Mouse (Mus musculus) spleen, adult 18-20 months (tissue): ENCODE results near the gene Tbc1d17.

Source experiments
- DNase-seq, 2 experiments: peaks; one replicate each; pipeline ENCODE4 v3.0.0; 2022; ENCODE audit warnings: mixed read lengths in 2 of 2

Gene Tbc1d17

DNA sequence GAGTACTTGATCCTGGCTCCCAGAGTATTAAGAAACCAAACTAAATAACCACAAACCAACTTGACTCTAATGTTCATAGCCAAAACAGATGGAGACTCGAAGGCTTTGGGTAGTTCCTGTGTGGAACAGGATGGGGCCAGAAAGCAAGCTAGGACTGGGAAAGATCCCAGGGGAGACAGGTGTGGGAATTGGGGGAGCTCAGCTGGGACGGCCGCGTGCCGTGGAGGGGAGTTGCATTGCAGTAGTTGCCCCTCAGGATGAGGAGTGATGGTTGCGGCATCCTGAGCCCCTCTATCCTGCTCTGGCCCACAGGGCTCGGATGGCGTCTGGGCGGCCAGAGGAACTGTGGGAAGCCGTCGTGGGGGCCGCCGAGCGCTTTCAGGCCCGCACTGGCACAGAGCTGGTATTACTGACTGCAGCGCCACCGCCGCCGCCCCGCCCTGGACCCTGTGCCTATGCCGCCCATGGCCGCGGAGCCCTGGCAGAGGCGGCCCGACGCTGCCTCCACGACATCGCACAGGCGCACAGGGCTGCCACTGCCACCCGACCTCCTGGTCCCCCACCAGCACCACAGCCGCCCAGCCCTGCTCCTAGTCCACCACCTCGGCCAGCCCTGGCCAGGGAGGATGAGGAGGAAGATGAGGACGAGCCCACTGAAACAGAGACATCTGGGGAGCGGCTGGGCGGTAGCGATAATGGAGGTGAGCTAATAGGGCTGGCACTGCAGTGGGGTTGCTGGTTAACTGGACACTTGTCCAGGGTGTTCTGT lies 3.6 kb upstream of the Tbc1d17 start:
- DNase-seq = no peak

DNA sequence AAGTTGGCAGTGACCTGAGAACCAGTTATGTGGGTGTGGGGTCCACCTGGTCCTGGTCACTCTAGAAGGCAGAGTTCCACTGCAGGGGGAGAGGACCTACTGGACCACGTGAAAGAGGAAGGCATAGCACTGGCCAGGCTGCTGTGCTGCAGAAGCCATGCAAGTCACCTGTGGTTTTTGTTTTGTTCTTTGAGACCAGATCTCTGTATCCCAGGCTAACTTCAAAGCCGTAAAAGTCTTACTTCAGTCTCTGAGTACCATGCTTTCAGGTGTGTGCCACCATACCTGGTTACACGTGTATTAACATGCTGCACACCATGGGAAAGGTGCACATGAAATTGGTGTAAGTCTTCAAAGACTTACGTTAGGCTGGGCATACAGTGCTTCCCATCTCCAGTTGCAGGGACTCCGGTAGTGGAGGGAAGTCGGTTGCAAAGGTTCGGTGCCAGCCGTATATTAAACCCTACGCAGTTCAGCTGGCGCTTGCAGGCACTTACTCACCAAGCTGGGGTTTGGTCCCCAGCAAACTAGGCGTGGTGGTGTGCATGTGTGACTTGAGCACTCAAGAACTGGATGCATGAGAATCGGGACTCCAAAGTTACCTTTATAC lies 2.9 kb upstream of the Tbc1d17 start:
- DNase-seq = no peak

DNA sequence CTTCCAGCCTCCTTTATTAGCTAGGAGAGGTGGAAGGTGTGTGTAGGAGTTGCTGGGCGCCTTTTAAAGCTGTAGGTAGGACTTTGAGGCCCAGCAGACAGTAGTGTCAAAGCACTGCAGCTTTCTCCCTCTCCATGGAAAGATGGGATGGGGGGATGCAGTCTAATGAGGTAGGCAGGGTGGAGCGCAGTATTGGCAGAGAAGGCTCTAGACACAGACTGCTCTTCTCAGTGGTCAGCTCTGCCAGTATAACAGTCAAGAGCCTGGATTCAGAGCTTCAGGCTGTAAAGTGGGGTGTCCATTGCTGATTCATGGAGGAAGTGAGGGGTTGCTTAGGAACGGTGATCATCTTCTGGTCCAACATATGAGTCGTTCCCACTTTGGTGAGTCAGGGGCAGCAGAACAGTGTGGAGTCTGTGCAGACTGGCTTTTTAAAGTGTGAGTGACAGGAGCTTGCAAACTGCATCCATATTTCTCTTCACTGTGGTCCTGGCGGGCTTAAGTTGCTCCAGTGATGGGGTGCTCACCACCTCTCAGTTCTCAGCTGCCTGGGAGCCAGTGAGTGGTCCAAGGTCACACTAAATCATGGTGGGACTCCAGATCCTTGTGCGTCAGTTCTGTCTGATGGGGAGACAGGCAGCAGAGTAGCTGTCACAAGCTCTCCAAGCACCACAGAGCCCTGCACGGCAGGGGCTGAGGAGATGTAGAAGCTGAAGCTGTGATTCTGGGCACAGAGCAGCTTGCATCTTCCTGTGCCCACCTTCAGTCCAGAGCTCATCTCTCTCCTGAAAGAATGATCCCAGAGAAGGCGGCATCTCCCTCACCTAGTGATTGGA lies 2.1 kb upstream of the Tbc1d17 start:
- no peak for DNase-seq

DNA sequence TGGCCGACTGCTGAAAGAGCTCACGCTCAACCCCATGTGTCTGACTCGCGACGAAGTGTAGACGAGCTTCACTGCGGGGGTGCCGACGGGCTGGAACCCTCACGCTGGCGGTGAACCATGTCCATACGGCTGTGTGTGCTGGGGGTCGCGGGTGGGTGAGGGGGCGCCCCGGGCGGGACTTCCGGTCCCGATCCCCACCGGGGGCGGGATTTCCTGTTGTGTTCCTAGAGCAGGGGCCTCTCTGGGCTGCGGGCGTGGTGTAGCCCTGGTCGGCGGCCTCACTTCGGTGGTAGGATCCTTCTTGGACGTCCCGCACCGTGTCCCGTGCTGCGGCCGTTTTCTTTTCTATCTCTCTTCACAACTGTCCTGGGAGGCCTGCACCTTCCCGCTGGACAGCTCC lies 1.3 kb upstream of the Tbc1d17 start:
- peak; percentile 61 to 75 for DNase-seq

DNA sequence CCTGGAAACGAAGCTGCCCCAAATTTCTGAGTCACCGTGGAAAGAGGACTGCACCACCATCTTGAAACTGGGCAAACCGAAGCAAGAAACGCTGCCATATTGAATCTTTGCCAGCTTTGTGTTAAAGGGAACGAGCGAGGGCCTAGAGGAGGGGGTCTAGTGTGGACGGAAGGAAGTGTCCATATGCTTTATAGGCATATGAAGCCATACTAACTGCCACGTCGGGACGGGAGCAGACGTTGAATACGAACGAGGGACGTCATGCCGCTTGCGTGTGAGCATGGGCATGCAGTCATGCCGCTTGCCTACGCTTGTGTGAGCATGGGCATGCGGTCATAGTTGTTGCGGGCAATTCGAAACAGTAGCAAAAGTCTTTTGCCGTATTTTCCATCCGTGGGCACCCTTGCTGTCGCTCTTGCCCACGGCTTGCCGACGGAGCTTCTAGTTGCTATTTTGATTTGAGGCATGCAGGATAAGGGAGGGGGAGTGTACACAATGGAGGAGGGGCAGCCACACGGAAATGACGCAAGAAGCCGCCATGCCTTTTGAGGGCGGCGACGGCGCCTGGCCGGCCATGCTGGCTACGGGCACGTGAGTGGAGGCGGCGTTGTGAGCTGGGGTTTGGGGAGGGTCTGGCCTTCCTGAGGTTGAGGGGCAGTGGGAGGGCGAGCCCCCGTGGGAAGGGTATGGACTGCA lies 685 bp upstream of the Tbc1d17 start:
- DNase-seq = peak; percentile 81 to 86

DNA sequence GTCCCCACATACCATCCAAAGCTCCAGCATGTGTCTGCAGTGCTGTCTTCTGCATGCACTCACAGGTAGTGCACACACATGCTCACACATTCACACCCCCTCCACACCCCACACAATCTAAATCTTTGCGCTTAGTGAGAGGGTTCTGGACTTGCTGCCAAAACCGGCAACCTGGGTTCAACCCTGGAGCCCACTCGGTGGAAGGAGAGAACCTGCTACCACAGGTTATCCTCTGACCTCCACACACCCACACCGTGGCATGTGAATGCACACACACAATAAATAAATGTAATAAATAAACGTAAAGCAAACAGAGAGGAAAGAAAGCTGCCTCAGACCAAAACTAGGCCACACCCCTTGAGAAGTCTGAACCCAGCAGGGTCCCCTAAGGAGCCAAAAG lies 1.1 kb downstream of the Tbc1d17 start:
- DNase-seq = no peak

DNA sequence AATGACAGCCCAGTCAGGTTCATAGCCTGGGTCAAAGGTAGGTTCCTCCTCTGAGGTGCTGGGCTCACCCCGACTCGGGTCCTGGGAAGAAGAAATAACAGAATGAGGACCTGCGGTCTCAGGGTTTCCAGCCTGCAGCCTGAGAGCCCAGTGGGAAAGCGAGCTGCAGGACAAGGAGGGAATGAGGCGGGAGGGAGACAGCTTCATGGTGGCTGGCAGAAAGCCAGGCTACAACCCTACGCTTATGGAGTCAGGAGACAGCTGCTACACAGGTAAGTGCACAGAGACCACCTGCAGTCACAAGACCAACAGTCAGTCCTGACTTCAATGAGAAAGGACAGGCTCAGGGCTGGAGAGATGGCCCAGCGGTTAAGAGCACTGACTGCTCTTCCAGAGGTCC lies 2.1 kb downstream of the Tbc1d17 start:
- no peak for DNase-seq

DNA sequence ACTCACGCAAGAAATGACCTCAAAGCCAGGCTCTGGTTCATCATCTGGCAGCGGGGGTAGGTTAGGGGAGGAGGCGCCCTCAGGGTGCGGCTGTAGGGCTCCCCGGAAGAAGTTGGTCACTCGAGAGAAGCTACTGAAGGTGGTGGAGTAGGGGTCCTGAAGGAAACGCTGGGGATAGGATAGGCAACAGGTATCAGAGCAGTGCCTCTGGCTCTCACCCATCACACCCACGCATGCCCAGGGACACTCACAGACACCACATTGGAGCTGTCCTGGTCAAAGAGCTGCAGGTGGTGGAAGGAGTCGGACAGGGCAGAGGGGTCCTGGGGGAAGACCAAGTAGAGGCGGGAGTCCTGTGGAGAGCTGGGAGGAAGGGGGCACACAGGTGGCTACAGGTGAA lies 3.9 kb downstream of the Tbc1d17 start:
- DNase-seq = no peak

DNA sequence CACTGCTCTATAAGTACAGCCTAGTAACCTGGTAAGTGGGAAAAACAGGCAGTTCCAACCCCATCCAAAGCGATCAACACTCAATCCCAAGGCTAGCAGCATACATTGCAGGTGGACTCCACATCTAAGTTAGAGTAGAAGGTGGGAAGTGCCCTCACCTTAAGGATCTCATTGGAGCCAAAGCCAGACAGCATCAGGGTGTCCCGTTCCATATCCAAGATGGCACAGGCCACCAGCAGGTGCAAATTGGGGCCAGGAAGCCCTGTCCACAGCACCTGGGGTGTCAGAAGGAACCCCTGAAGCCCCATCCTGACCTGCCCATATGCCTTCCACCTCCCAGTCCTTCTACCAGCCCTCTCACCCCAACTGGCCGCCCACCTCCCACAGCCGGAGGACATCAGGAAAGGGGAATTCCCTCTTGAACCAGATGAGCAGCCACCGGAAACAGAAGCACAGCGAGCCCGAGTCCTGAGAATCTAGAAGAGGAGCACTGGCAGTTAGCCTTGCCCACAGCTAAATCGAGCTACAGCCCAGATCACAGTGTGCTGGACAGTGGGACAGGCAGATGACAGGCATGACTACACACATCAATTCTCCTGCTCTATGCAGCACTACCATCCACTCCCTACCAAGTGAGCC lies 6.9 kb downstream of the Tbc1d17 start:
- DNase-seq = no peak

DNA sequence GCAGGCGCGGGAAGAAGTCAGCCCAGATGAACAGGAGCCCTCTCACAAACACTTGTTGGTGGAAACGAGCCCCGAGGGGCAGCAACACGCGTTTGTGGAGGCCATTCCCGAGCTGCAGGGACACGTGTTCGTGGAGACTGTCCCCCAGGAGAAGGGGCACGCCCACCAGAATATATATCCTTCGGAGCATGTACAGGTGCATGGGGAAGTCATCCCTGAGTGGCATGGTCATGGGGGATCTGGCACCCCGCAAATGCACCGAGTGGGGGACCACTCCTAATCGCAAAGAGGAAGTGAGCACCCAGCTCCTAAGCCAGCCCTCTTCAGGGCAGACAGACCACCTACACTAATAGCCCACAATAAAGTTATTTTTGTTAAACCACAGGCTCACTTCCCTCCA lies 8.5 kb downstream of the Tbc1d17 start:
- DNase-seq = peak in 1 of 2 experiments; percentile 42

DNA sequence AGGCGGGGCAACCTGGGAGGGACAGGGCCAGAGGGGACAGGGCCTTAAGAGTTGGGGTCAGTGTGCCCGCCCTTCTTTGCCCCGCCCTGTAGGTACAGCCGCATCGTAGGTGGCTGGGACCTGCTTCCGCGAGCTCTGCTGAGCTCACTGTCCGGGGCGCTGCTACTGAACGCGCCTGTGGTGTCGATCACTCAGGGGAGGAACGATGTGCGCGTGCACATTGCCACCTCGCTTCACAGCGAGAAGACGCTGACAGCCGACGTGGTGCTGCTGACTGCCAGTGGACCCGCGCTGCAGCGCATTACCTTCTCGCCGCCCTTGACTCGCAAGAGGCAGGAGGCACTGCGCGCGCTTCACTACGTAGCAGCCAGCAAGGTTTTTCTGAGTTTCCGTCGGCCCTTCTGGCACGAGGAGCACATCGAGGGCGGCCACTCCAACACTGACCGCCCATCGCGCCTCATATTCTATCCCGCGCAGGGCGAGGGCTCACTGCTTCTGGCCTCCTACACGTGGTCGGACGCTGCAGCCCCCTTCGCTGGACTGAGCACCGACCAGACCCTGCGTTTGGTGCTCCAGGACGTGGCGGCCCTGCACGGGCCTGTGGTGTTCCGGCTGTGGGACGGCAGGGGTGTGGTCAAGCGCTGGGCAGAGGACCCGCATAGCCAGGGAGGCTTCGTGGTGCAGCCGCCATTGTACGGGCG lies 9.2 kb downstream of the Tbc1d17 start:
- peak; percentile 71 to 80 for DNase-seq

DNA sequence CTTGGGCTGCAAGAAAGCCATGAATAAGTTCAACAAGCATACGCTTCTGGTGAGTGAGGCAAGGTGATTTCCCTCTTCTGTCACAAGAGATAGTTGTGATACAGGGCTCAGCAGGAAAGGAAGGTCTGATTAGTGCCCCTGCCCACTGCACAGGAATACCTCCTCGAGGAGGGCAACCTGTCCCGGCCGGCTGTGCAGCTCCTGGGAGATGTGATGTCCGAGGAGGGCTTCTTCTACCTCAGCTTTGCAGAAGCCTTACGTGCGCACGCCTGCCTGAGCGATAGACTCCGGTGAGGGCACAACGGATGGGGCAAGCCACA lies 9.7 kb downstream of the Tbc1d17 start:
- no peak for DNase-seq

DNA sequence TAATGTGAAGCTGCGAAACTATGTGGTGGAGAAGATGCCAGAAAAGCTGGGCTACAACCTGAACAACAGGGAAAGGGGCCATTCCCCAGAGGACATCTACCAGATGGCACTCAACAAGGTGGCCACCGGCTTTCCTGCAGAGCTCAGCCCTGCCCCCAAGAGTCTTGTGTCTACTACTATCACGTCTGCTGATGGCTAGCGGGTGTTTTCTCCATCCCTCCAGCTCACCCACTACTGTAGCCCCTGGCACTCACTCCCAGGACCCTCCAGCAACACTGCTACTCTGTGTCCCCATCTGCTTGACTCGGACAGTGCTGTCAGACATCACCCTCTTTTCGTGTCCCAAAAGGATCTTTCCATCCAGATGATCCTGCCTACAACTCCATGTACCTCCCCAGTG lies 10.8 kb downstream of the Tbc1d17 start:
- DNase-seq = no peak

DNA sequence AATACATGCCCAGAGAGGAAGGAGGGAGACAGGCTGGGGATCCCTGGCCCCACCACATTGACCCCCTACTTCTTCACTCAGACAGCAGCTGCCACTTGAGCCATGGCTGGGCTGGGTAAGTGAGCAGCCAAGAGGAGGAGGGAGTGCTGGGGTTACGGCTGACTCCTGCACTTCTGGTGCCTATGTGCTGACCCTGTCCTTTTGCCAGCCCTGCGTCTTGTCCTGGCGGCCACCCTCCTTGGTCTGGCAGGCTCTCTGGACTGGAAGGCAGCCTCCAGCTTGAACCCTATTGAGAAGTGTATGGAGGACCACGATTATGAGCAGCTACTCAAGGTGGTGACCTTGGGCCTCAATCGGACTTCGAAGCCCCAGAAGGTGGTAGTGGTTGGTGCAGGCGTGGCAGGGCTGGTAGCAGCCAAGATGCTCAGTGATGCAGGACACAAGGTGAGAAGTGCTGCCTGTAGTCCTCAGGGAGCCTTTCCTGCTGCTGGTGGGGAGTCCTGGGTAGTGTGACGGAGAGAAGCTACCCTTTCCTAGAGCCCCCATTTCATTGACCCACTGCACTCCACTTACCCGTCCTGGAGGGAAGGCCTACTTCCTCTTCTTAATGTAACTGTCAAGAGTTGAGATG lies 12.3 kb downstream of the Tbc1d17 start:
- DNase-seq = no peak

DNA sequence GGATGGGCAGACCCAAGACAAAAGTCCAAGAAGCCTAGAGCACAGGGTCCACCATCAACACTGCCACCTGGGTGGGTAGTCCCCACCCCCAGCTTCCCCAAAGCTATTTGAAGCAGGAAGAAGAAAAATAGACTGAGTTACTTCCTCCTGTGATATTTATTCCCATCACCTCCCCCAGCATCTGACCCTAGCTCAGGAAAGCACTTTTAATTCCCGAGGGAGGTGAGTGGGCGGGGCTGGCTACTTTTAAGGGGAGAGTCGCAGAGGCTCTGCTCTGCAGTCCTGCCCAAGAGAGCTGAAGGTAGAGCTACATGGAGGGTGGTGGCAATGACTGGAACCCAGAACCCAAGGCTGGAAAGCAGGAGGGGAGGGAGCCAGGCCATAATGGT lies 12.9 kb downstream of the Tbc1d17 start:
- DNase-seq = peak; percentile 85 to 90

DNA sequence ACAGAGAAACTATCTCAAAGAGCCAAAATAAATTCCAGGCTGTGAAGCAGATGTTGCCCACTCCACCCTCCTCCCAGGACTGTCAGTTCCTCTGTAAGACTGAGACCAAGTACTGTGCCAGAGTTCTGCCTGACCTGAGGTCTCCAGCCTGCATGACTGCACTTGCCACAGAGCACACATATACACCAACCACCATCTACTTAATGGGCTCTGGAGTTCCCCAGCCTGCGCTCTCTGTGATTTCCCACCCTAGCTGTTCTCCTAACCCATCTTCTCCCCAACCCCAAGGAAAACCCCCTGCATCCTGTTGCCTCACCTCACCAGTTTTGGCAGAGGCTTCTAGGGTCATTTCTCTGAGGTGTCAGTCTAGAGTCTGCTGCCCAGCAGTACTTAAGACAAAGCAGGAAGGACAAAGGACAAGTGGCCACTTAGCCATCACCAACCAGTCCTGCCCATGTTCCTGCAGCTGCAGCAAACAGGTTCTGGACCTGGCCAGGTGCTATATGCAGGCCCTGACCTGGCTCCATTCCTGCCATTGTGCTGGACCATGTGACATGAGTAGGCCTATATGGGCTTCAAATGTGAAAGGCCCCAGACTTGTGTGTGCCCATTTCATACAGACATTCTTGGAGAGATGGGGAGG lies 13.4 kb downstream of the Tbc1d17 start:
- DNase-seq = peak in 1 of 2 experiments; percentile 38

DNA sequence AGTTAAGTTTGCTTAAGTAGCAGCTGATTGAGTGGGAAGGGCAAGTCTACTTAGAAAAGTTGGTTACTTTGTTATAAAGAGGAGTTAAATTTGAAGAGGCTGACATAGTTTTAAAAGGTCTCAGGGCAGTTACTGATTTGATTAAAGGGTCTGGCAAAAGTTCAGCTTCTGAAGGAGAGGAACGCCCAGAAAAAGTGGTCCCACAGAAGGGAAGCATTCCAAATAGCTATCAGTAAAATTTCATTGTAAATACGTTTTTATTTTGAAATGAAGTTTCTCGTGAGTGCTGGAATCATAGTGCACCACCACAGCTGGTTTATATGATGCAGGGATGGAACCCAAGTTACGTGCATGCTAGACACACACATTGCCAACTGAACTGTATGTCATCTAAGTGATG lies 16.1 kb downstream of the Tbc1d17 start:
- no peak for DNase-seq

DNA sequence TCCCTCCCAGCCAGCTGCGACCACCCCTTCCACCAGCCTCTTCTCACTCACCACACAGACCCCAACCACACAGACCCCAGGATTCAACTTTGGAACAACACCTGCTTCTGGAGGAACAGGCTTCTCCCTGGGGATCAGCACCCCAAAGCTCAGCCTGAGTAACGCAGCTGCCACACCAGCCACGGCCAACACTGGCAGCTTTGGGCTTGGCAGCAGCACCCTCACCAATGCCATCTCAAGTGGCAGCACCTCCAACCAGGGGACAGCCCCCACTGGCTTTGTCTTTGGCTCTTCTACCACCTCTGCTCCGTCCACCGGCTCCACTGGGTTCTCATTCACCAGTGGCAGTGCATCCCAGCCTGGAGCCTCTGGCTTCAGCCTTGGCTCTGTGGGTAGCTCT lies 20.2 kb downstream of the Tbc1d17 start:
- DNase-seq = no peak

DNA sequence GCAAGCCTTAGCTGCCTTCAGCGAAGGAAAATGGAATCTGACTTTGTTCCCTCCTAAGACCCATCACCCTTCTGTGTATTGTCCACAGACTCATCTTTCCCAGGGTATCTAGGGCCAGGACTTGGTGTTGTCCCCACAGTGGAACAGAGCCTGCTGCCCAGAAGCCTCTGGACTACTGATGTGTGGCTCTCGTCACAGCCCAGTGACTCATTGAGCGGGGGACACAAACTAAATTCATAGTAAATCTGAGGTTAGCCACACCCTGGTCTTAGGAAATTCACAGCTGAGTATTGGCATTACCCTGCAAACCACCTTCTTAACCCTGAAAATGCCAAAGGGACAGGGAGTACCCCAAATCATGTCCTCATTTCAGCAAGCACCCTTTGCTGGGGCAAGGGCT lies 22.1 kb downstream of the Tbc1d17 start:
- DNase-seq = no peak

DNA sequence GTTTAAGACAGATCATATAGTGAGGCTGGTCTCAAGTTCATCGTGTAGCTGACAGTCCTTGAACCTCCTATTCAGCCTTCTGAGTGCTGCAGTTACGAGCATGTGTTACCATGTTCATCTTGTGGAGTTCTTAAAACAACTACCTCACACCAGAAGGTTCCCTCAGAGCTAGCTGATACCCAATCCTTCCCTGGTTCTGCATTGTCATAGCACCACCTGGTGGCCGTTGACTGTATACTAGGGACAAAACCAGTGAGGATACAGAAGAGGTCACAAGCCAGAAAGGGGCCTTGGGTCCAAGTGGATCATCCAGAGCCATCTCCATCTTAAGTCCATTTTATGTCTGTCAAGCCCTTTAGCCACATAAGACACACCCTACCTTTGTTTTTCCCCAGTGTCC lies 24.0 kb downstream of the Tbc1d17 start:
- peak; percentile 63 to 83 for DNase-seq

DNA sequence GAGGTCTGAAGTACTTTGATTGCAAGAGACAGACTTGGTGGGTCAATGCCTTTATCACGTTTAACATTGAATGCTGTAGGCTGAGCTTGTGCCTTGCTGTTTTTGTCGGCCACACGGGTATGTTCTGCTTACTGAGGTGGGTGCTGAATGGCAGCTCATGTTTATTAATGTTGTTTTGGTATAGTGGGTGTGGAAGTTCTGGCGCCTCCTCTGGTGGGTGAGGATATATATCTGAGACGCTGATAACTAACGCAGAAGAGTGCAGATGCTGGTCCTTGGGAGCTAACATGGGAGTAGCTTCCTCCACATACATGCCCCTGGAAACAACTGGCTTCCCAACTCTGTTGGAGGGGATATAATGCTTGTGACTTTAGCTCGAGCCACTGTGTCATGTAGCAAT lies 25.5 kb downstream of the Tbc1d17 start:
- peak in 1 of 2 experiments; percentile 3 for DNase-seq
